Mouse (Mus musculus) olfactory bulb, adult 2 months (tissue): ENCODE measurements around the gene Cabin1. TPM values are rescaled to one million over a fixed set of nuclear protein-coding genes. Genes with fewer than 3 reads are reported as not detected.
A peak's percentile ranks its signal among the peaks of the same experiment; 100 is the strongest.

Source experiments
- H3K27ac ChIP-seq: fragments of 200-500 bp; 2 replicates; pipeline ENCODE4 v1.5.1; 2012; ENCODE audit warnings: low read depth, low read length; ENCODE audit not compliant: insufficient read depth
- H3K4me1 ChIP-seq: fragments of 200-500 bp; 2 replicates; pipeline ENCODE4 v1.6.1; 2012; ENCODE audit warnings: low read length; ENCODE audit not compliant: control insufficient read depth, insufficient read depth
- H3K4me3 ChIP-seq: fragments of 200-500 bp; 2 replicates; pipeline ENCODE4 v1.5.1; 2012; ENCODE audit warnings: mild to moderate bottlenecking, low read depth, low read length, moderate library complexity; ENCODE audit not compliant: insufficient read depth
- CTCF ChIP-seq: fragments of 200-500 bp; IDR thresholded peaks from 2 replicates; pipeline ENCODE4 v1.5.1; 2012; ENCODE audit warnings: low read depth, mild to moderate bottlenecking, low read length, moderate library complexity; ENCODE audit not compliant: insufficient read depth
- POLR2A ChIP-seq: fragments of 200-500 bp; IDR thresholded peaks from 2 replicates; pipeline ENCODE4 v1.6.1; 2012; ENCODE audit warnings: mild to moderate bottlenecking, low read depth, low read length, moderate library complexity; ENCODE audit not compliant: insufficient read depth
- WGBS: fragments of 180-500 bp; shearing (Covaris S2); methylation state at CpG from one replicate; pipeline ENCODE4 v1.1.7; 2018; 5-methylcytosine and 5-hydroxymethylcytosine counted together
- polyA plus RNA-seq: library from polyadenylated mRNA; stranded (reverse); fragments of >200 nt; gene quantifications from 2 replicates; pipeline ENCODE4 v1.2.4, GENCODE M21; 2012; ENCODE audit warnings: low replicate concordance; ENCODE audit not compliant: missing spikeins, insufficient read depth, insufficient read length

Cabin1 gene
- polyA plus RNA-seq, result not detected in 2 replicates

DNA sequence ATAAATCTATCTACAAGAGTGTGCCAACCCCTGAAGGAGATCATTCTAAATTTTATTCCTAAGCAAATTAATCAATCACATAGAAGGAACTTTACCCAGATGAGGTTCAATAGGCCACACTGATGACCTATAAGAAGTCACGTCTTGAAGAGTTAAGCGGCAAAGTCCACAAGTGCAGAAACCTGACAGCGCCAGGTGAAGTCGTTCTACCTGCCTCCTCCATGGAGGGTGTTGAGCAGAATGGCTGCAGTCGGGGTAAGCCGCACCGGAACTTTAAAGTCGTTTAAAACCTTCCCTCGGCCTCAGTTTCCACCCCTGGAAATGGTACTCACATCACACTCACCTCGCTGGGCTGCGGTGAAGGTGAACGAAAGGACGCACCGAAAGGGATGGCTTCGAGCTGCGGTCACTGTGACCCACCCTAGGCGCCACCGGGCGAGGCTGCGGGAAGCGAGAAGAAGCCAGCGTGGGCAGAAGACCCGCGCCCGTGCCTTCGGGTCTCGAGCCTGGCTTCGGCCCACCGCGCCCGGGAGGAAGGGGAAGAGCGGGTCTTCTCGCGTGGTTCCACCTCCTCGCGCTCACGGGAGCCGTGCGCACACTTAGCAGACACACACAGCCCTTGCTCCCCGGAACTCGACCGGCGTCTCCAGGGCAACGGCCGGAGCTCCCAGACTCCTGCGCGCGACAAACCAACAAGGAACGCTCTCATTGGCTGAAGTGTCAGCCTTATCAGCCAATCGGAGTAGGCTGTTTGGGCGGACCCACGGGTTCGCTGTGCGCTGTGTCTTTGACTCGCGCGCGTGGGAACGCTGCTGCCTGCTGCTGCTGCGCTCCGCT is at the start of gene Cabin1:
Gene Cabin1, minus strand, starts transcription at position 660 of the 837 bp plus-strand sequence.
- under 1% methylated on average over 61 of the region's 61 CpGs for WGBS
- no peak for TF ChIP-seq CTCF
- TF ChIP-seq POLR2A, result peak; percentile 89
- peak within 1 kb of the TSS; percentile 47 for H3K27ac ChIP-seq
- H3K4me3 ChIP-seq, result peak within 1 kb of the TSS; percentile 65
- peaks cover 5% of the 10 kb centered on the region for H3K4me1 ChIP-seq

DNA sequence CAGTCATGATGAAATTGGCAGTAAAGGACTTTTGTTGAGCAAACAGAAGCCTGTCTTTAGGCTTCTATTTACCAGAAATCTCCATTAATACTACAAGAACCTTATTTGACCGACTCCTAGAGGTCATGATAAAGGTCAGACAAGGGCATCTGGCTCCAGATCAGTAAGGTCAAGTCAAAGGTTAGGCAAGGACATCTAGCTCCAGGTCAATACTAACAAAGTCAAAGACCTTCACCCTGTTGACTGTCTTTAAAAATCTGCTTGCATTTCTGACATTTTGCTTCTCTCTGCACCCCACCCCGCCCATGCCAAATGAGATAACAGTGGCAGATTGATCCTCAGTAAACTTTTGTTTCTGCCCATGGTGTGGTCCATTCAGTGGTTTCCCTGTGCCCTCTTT is 40.1 kb upstream of the Cabin1 start:
- WGBS, result 85% methylated on average over 2 of the region's 2 CpGs

GRCm38 (mm10) chr10:75798176-75798696 is 34.1 kb upstream of the Cabin1 start, which contains the start of gene Gstt1:
Gstt1 (minus strand) TSS chr10:75798584.
- 7% methylated on average over 18 of the region's 18 CpGs for WGBS
- TF ChIP-seq CTCF (no peak), POLR2A (no peak)
- Histone ChIP-seq H3K4me3 (peak within 1 kb of the TSS; percentile 33), H3K27ac (no peak within 1 kb of the TSS; the same call in 1 of the 2 replicates), H3K4me1 (peaks cover 8% of the 10 kb centered on the region)

More for the DNA sequence above, 40.1 kb upstream of the Cabin1 start:
- Histone ChIP-seq H3K4me3 (no peak overlapping the region), H3K4me1 (no peaks in the 10 kb centered on the region), H3K27ac (no peak overlapping the region)
- TF ChIP-seq CTCF, result no peak
- no peak for TF ChIP-seq POLR2A

DNA sequence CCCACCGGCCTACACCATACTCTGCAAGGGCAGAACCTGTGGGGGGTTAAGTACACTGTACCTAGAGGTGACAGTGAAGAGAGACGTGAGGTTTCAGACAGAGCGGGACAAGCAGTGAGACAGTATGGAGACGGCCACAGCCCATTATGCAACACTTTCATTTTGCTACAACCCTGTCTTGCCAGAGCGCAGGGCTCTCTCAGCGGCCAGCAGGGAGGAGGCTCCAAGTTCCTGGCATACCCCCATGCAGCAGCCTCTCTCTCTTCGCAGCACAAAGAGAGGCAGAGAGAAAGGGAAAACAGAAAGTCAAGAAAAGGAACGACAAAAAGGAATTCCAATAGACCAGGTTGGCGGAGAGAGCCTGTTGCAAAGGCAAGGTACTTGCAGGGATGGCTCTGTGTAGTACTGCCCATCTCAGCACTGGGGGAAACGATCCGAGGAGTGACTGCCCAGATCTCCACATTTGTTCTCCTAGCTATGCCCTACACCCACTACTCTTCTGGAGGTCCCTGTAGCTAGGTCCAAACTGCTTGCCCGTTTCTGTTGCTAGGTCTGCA is 33.6 kb upstream of the Cabin1 start:
- H3K4me3 ChIP-seq, result peak overlapping the region; percentile 33
- peaks cover 8% of the 10 kb centered on the region for H3K4me1 ChIP-seq
- no peak for TF ChIP-seq CTCF
- WGBS, result under 1% methylated on average over 12 of the region's 12 CpGs
- no peak overlapping the region; the same call in 1 of the 2 replicates for H3K27ac ChIP-seq

- WGBS, result 48% methylated on average over 11 of the region's 11 CpGs
- H3K27ac ChIP-seq, result no peak overlapping the region
- TF ChIP-seq POLR2A, result no peak
- H3K4me1 ChIP-seq, result peaks cover 8% of the 10 kb centered on the region
- H3K4me3 ChIP-seq, result no peak overlapping the region
These were observed 32.8 kb upstream of the Cabin1 start for GRCm38 (mm10) chr10:75796731-75797516.

GRCm38 (mm10) chr10:75794880-75795279 is 30.7 kb upstream of the Cabin1 start:
- WGBS, result 47% methylated on average over 3 of the region's 3 CpGs
- Histone ChIP-seq H3K27ac (no peak overlapping the region), H3K4me3 (no peak overlapping the region), H3K4me1 (peaks cover 8% of the 10 kb centered on the region)
- TF ChIP-seq POLR2A (no peak), CTCF (no peak)

DNA sequence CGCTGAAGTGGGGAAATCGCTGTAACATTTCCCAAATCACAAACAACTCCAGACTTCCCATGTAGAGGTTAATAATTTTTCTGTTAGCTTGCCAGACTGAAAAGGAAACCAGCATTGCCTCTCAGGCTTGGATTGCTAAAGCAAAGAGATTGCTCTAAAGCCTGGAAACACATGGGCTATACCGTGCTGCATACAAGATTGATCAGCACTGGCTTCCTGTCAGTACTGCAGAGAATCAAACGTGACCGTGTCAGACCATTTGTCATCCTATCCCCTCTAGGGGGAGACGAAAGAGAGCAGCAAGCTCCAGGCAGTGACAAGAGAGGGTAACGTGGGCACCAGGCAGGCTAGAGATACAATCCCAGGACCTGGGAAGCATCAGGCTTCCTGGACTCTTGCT is 26.6 kb upstream of the Cabin1 start:
- WGBS, result 20% methylated on average over 7 of the region's 7 CpGs
- H3K4me1 ChIP-seq, result no peaks in the 10 kb centered on the region
- no peak overlapping the region for H3K4me3 ChIP-seq
- H3K27ac ChIP-seq, result no peak overlapping the region
- no peak for TF ChIP-seq POLR2A
- no peak for TF ChIP-seq CTCF

GRCm38 (mm10) chr10:75789841-75790240 is 25.7 kb upstream of the Cabin1 start:
- TF ChIP-seq POLR2A (no peak), CTCF (no peak)
- Histone ChIP-seq H3K4me3 (no peak overlapping the region), H3K4me1 (no peaks in the 10 kb centered on the region), H3K27ac (no peak overlapping the region)
- 96% methylated on average over 5 of the region's 5 CpGs for WGBS
